Mouse (Mus musculus): ENCODE results near the gene AC161166.1.

- TF ChIP-seq CTCF (IDR thresholded peaks at IDR 0.05; ENCODE audit: low read depth): no peak
- no peak for TF ChIP-seq EP300 (IDR thresholded peaks at IDR 0.05; ENCODE audit: low read depth)
Observed at GRCm38 (mm10) chr7:24481474-24482207, 30.6 kb downstream of the AC161166.1 start, which contains the start of gene Cadm4.

All from liver, embryonic 14.5 days (tissue).